Mouse (Mus musculus) heart, embryonic 12.5 days (tissue): ENCODE results near the gene Misp. TPM values are rescaled to one million over a fixed set of nuclear protein-coding genes. Genes with fewer than 3 reads are reported as not detected.
A peak's percentile ranks its signal among the peaks of the same experiment; 100 is the strongest.

Source experiments
- ATAC-seq: fragments of 200-750 bp; cut with Nextera tagmentation; 2 replicates; pipeline ENCODE4 v1.8.0; 2017; ENCODE audit warnings: moderate TSS enrichment, moderate library complexity; ENCODE audit not compliant: insufficient number of reproducible peaks, low FRiP score
- H3K27ac ChIP-seq: fragments of 300-500 bp; sonication (generic); 2 replicates; pipeline ENCODE4 v1.5.1; 2016; ENCODE audit warnings: mild to moderate bottlenecking, moderate library complexity; ENCODE audit not compliant: poor library complexity, severe bottlenecking
- H3K27me3 ChIP-seq: fragments of 300-500 bp; sonication (generic); replicated peaks from 2 replicates; pipeline ENCODE4 v1.6.1; 2016; ENCODE audit warnings: mild to moderate bottlenecking, moderate library complexity
- H3K36me3 ChIP-seq: fragments of 300-500 bp; sonication (generic); 2 replicates; pipeline ENCODE4 v1.6.1; 2016; ENCODE audit warnings: mild to moderate bottlenecking, moderate library complexity
- H3K4me1 ChIP-seq: fragments of 300-500 bp; sonication (generic); replicated peaks from 2 replicates; pipeline ENCODE4 v1.6.1; 2016; ENCODE audit warnings: mild to moderate bottlenecking
- H3K4me2 ChIP-seq: fragments of 300-500 bp; sonication (generic); 2 replicates; pipeline ENCODE4 v1.6.1; 2016; ENCODE audit warnings: mild to moderate bottlenecking, moderate library complexity
- H3K4me3 ChIP-seq: fragments of 300-500 bp; sonication (generic); 2 replicates; pipeline ENCODE4 v1.5.1; 2016; ENCODE audit warnings: mild to moderate bottlenecking
- H3K9ac ChIP-seq: fragments of 300-500 bp; sonication (generic); 2 replicates; pipeline ENCODE4 v1.6.1; 2016; ENCODE audit warnings: mild to moderate bottlenecking, moderate library complexity
- H3K9me3 ChIP-seq: fragments of 300-500 bp; sonication (generic); replicated peaks from 2 replicates; pipeline ENCODE4 v1.6.1; 2016; ENCODE audit warnings: mild to moderate bottlenecking, moderate library complexity
- WGBS: fragments of 180-500 bp; shearing (Covaris S2); methylation state at CpG from one replicate; pipeline ENCODE4 v1.1.7; 2016; 5-methylcytosine and 5-hydroxymethylcytosine counted together
- polyA plus RNA-seq: library from polyadenylated mRNA; unstranded; fragments of >200 nt; fragmentation: Nextera tagmentation; extraction: Ambion mirVana; gene quantifications from 2 replicates; pipeline ENCODE4 v1.2.1, GENCODE M21; 2016

Gene Misp
- polyA plus RNA-seq, 1 experiment from 2014 or later, result 0.40 TPM

GRCm38 (mm10) chr10:79856280-79856679 is 35.5 kb downstream of the Misp start:
- H3K9me3 ChIP-seq, result no peaks in the 10 kb centered on the region
- peak overlapping the region; percentile 99 for H3K9ac ChIP-seq
- no peaks in the 10 kb centered on the region for H3K27me3 ChIP-seq
- peak overlapping the region; percentile 100 for H3K27ac ChIP-seq
- peaks cover 46% of the 10 kb centered on the region for H3K36me3 ChIP-seq
- WGBS, result 32% methylated on average over 6 of the region's 6 CpGs
- H3K4me2 ChIP-seq, result peak overlapping the region; percentile 99
- peak overlapping the region; percentile 92 for H3K4me3 ChIP-seq
- H3K4me1 ChIP-seq, result peaks cover 61% of the 10 kb centered on the region
- no peak for ATAC-seq

- no peaks in the 10 kb centered on the region for H3K9me3 ChIP-seq
- H3K4me1 ChIP-seq, result peaks cover 55% of the 10 kb centered on the region
- H3K4me3 ChIP-seq, result peak overlapping the region; percentile 92
- peak overlapping the region; percentile 99 for H3K9ac ChIP-seq
- peak overlapping the region; percentile 100 for H3K27ac ChIP-seq
- no peak for ATAC-seq
- WGBS, result 31% methylated on average over 7 of the region's 7 CpGs
- peak overlapping the region; percentile 99 for H3K4me2 ChIP-seq
- no peaks in the 10 kb centered on the region for H3K27me3 ChIP-seq
- peaks cover 52% of the 10 kb centered on the region for H3K36me3 ChIP-seq
Measured at GRCm38 (mm10) chr10:79856704-79857451, 36.1 kb downstream of the Misp start.

GRCm38 (mm10) chr10:79857452-79857811 is 36.6 kb downstream of the Misp start:
- H3K4me3 ChIP-seq, result peak overlapping the region; percentile 92
- no peaks in the 10 kb centered on the region for H3K27me3 ChIP-seq
- no peaks in the 10 kb centered on the region for H3K9me3 ChIP-seq
- ATAC-seq, result no peak
- peak overlapping the region; percentile 99 for H3K9ac ChIP-seq
- H3K4me2 ChIP-seq, result peak overlapping the region; percentile 99
- peaks cover 57% of the 10 kb centered on the region for H3K36me3 ChIP-seq
- WGBS, result 10% methylated on average over 4 of the region's 4 CpGs
- peak overlapping the region; percentile 100 for H3K27ac ChIP-seq
- H3K4me1 ChIP-seq, result peaks cover 49% of the 10 kb centered on the region

GRCm38 (mm10) chr10:79857894-79858293 is 37.1 kb downstream of the Misp start:
- no peak for ATAC-seq
- H3K9me3 ChIP-seq, result no peaks in the 10 kb centered on the region
- peak overlapping the region; percentile 99 for H3K4me2 ChIP-seq
- peaks cover 62% of the 10 kb centered on the region for H3K36me3 ChIP-seq
- WGBS, result 82% methylated on average over 2 of the region's 2 CpGs
- H3K9ac ChIP-seq, result peak overlapping the region; percentile 99
- peak overlapping the region; percentile 100 for H3K27ac ChIP-seq
- peak overlapping the region; percentile 92 for H3K4me3 ChIP-seq
- H3K4me1 ChIP-seq, result peaks cover 45% of the 10 kb centered on the region
- H3K27me3 ChIP-seq, result no peaks in the 10 kb centered on the region

- Histone ChIP-seq H3K36me3 (peaks cover 68% of the 10 kb centered on the region), H3K9ac (peak overlapping the region; percentile 99), H3K4me1 (peaks cover 41% of the 10 kb centered on the region), H3K27me3 (no peaks in the 10 kb centered on the region), H3K27ac (peak overlapping the region; percentile 100), H3K4me2 (peak overlapping the region; percentile 99), H3K9me3 (no peaks in the 10 kb centered on the region), H3K4me3 (peak overlapping the region; percentile 92)
- ATAC-seq, result no peak
- 51% methylated on average over 17 of the region's 17 CpGs for WGBS
Measured at GRCm38 (mm10) chr10:79858416-79859074, 37.8 kb downstream of the Misp start.

GRCm38 (mm10) chr10:79859116-79859515 is 38.3 kb downstream of the Misp start:
- no peaks in the 10 kb centered on the region for H3K27me3 ChIP-seq
- 86% methylated on average over 11 of the region's 11 CpGs for WGBS
- H3K4me2 ChIP-seq, result peak overlapping the region; percentile 99; the same call in 1 of the 2 replicates
- peaks cover 41% of the 10 kb centered on the region for H3K4me1 ChIP-seq
- no peak overlapping the region for H3K4me3 ChIP-seq
- peaks cover 74% of the 10 kb centered on the region for H3K36me3 ChIP-seq
- 0 out of 2 replicates have a peak overlapping the region, but pooled peaks have one; percentile 1 for H3K27ac ChIP-seq
- no peak overlapping the region for H3K9ac ChIP-seq
- no peaks in the 10 kb centered on the region for H3K9me3 ChIP-seq
- no peak for ATAC-seq

- H3K9me3 ChIP-seq, result no peaks in the 10 kb centered on the region
- WGBS, result 93% methylated on average over 26 of the region's 26 CpGs
- peaks cover 47% of the 10 kb centered on the region for H3K4me1 ChIP-seq
- H3K9ac ChIP-seq, result no peak overlapping the region
- no peak overlapping the region for H3K4me3 ChIP-seq
- peaks cover 85% of the 10 kb centered on the region for H3K36me3 ChIP-seq
- ATAC-seq, result no peak
- H3K27me3 ChIP-seq, result no peaks in the 10 kb centered on the region
- H3K4me2 ChIP-seq, result no peak overlapping the region
- H3K27ac ChIP-seq, result no peak overlapping the region
Measured at GRCm38 (mm10) chr10:79860079-79860911, 39.5 kb downstream of the Misp start.

GRCm38 (mm10) chr10:79861230-79862048 is 40.6 kb downstream of the Misp start:
- no peak for ATAC-seq

GRCm38 (mm10) chr10:79862049-79862788 is 41.4 kb downstream of the Misp start:
- Histone ChIP-seq H3K36me3 (peaks cover 89% of the 10 kb centered on the region), H3K4me1 (peaks cover 45% of the 10 kb centered on the region), H3K4me2 (no peak overlapping the region), H3K27me3 (no peaks in the 10 kb centered on the region), H3K27ac (no peak overlapping the region), H3K4me3 (no peak overlapping the region), H3K9ac (no peak overlapping the region), H3K9me3 (no peaks in the 10 kb centered on the region)
- 92% methylated on average over 23 of the region's 23 CpGs for WGBS
- ATAC-seq, result no peak

More at GRCm38 (mm10) chr10:79861230-79862048, 40.6 kb downstream of the Misp start:
- peaks cover 53% of the 10 kb centered on the region for H3K4me1 ChIP-seq
- no peak overlapping the region for H3K4me2 ChIP-seq
- no peak overlapping the region for H3K27ac ChIP-seq
- H3K27me3 ChIP-seq, result no peaks in the 10 kb centered on the region
- H3K9me3 ChIP-seq, result no peaks in the 10 kb centered on the region
- H3K4me3 ChIP-seq, result no peak overlapping the region
- peaks cover 92% of the 10 kb centered on the region for H3K36me3 ChIP-seq
- 85% methylated on average over 25 of the region's 25 CpGs for WGBS
- no peak overlapping the region for H3K9ac ChIP-seq

GRCm38 (mm10) chr10:79862925-79863324 is 42.1 kb downstream of the Misp start:
- Histone ChIP-seq H3K4me2 (no peak overlapping the region), H3K4me3 (no peak overlapping the region), H3K27me3 (no peaks in the 10 kb centered on the region), H3K36me3 (peaks cover 84% of the 10 kb centered on the region), H3K9me3 (no peaks in the 10 kb centered on the region), H3K9ac (no peak overlapping the region), H3K27ac (no peak overlapping the region), H3K4me1 (peaks cover 38% of the 10 kb centered on the region)
- no peak for ATAC-seq
- WGBS, result 65% methylated on average over 10 of the region's 10 CpGs
